Comparison of ENCODE assay signal across 14 mouse cellular contexts in the genomic region with DNA sequence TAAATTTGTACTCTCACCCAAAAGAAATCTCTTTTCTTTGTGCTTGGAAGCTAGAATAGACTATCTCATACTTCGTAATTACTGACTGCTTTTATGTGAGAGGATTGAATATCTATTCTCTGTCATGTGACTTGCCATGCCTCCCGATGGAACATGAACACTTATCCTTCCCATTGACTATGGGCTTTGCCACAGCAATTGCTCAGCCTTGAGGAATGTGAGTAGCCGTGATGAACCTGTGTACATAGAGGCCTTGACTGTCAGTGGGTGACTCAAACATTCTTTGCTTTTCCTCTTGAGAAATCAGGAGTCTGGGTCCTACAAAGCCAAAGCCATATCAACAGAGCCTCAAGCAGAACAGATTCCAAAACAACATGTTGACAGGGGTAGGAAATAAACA. TPM values are rescaled to one million over a fixed set of nuclear protein-coding genes. Genes with fewer than 3 reads are reported as not detected.
DNase-seq lines count a peak whose midpoint lies in the region; ATAC-seq lines count a peak whose summit lies in the region.
"Had no signal": no experiment of that assay in that cellular context is flagged by ENCODE, and none has a peak within 500 bp of the region (broad histone marks: within the 10 kb centered on the region; RNA-seq: fewer than 3 reads in every experiment).

No protein-coding gene starts in this region.

- H3K27ac ChIP-seq in hindbrain, embryonic 11.5 days (ENCODE audit: low read depth, low read length): no peak overlapping the region
- no peak overlapping the region for H3K27ac ChIP-seq in hindbrain, embryonic 10.5 days
- H3K27ac ChIP-seq: macrophage; stomach, embryonic 15.5 days had no signal

- no peaks in the 10 kb centered on the region for H3K27me3 ChIP-seq in hindbrain, embryonic 11.5 days (ENCODE audit: control insufficient read depth, insufficient read depth, low read length)
- no peaks in the 10 kb centered on the region for H3K27me3 ChIP-seq in hindbrain, embryonic 10.5 days (ENCODE audit: insufficient read depth, poor library complexity, severe bottlenecking)
- H3K27me3 ChIP-seq: stomach, embryonic 15.5 days had no signal

- no peak overlapping the region for H3K4me3 ChIP-seq in hindbrain, embryonic 11.5 days (ENCODE audit: low read depth, low read length)
- no peak overlapping the region for H3K4me3 ChIP-seq in hindbrain, embryonic 10.5 days
- H3K4me3 ChIP-seq: stomach, embryonic 15.5 days had no signal

- ATAC-seq in hindbrain, embryonic 11.5 days (ENCODE audit: low FRiP score): peak; percentile 60; the same call in 1 of the 2 replicates
- ATAC-seq: intestine, embryonic 16.5 days had no signal

- no peaks in the 10 kb centered on the region for H3K9me3 ChIP-seq in hindbrain, embryonic 11.5 days (ENCODE audit: control insufficient read depth, low read length)
- H3K9me3 ChIP-seq in hindbrain, embryonic 10.5 days: no peaks in the 10 kb centered on the region
- H3K9me3 ChIP-seq: stomach, embryonic 15.5 days had no signal

- DNase-seq in hindbrain, embryonic 11.5 days (ENCODE audit: low spot score): no peak
- no peak for DNase-seq in hindbrain, embryonic 10.5 days (ENCODE audit: low spot score)
- peak; percentile 60 for DNase-seq in 3134 (ENCODE audit: extremely low read depth, insufficient read length, low spot score)
- DNase-seq in 3T3-L1 (ENCODE audit: low read depth, low spot score): peak; percentile 91
- peak; percentile 67 for DNase-seq in fibroblast of lung, adult 2 months (ENCODE audit: low read depth)
- DNase-seq in thymus, postnatal 36 days: no peak
- DNase-seq in left cerebral cortex, postnatal 10 days (ENCODE audit: extremely low spot score in 1 of 2, low spot score in 2 of 2): no peak
- DNase-seq: cerebellum, adult 18-20 months; kidney, postnatal 14 days; thymus, postnatal 14 days had no signal

- H3K36me3 ChIP-seq in hindbrain, embryonic 11.5 days (ENCODE audit: control insufficient read depth, insufficient read depth, low read length): no peaks in the 10 kb centered on the region
- no peaks in the 10 kb centered on the region for H3K36me3 ChIP-seq in hindbrain, embryonic 10.5 days
- H3K36me3 ChIP-seq: stomach, embryonic 15.5 days had no signal

- no peak overlapping the region for H3K4me2 ChIP-seq in hindbrain, embryonic 11.5 days (replicated peaks; ENCODE audit: low read depth, low read length)
- H3K4me2 ChIP-seq: stomach, embryonic 15.5 days had no signal

- intact Hi-C loops in left cerebral cortex, postnatal 10 days (cut with DNase I): no loop called here

- no peaks in the 10 kb centered on the region for H3K4me1 ChIP-seq in hindbrain, embryonic 11.5 days (replicated peaks; ENCODE audit: control insufficient read depth, insufficient read depth, low read length)
- no peaks in the 10 kb centered on the region for H3K4me1 ChIP-seq in hindbrain, embryonic 10.5 days (replicated peaks)
- H3K4me1 ChIP-seq: stomach, embryonic 15.5 days had no signal

- H3K9ac ChIP-seq in hindbrain, embryonic 11.5 days (ENCODE audit: low read depth, low read length): no peak overlapping the region
- H3K9ac ChIP-seq: stomach, embryonic 15.5 days had no signal

- WGBS in hindbrain, embryonic 11.5 days: 74% methylated on average over 3 of the region's 3 CpGs
- WGBS in hindbrain, embryonic 10.5 days: 79% methylated on average over 3 of the region's 3 CpGs

RNA-seq across cellular contexts. Expression of a gene that starts 40.7 kb away (rescaled TPM):
- 0.23 and 0.35 TPM in 2 replicates for polyA plus RNA-seq in hindbrain, embryonic 11.5 days (2014; fragmentation: Nextera tagmentation; extraction: Ambion mirVana)
- polyA plus RNA-seq in hindbrain, embryonic 10.5 days (2016; fragmentation: Nextera tagmentation; extraction: Ambion mirVana): 0.27 and 0.30 TPM in 2 replicates
- total RNA-seq in left cerebral cortex, postnatal 10 days (2021): under 1 TPM; 0.43 to 0.45 TPM
- total RNA-seq: granulocyte monocyte progenitor cell, adult 5-6 weeks had no signal
- polyA plus RNA-seq: macrophage had no signal

Comparison
In these comparisons a context has a peak if more than half of its experiments do, and no peak if none do; other contexts are left out.
1. DNase-seq: peak in 3134 (single experiment), 3T3-L1 (single experiment) and fibroblast of lung, adult 2 months (single experiment); none in hindbrain, embryonic 11.5 days (single experiment), hindbrain, embryonic 10.5 days (single experiment), thymus, postnatal 36 days (0 of 2) and left cerebral cortex, postnatal 10 days (0 of 2).